Mouse (Mus musculus): Measurements from ENCODE around the gene Cfap54. TPM values are rescaled to one million over a fixed set of nuclear protein-coding genes. Genes with fewer than 3 reads are reported as not detected.

The Cfap54 gene
- polyA plus RNA-seq, 2 experiments = 0.25 to 0.35 TPM

DNA sequence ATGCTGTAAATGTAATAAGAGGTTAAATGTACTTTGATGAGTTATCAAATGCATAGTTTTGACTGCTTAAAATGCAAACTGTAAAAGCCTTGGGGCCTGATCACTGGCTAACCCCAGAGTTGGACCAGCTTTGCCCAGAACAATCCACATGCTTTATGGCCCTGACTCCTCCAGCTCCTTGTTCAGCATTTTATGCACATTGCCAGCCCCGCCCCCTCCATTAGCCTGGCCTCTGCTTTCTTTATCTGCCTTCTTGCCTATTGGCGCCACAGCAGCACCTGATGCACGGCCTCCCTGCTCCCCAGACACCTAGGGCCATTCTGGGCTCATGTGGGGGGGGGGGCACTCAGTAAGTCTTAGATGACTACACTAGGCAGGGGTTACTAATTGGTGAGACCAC, 17.8 kb downstream of the Cfap54 start:
- ATAC-seq (ENCODE audit: low FRiP score, low read depth) = no peak
- no peak for TF ChIP-seq POLR2A (IDR thresholded peaks at IDR 0.05; ENCODE audit: borderline replicate concordance, extremely low read depth, insufficient read depth, insufficient read length)

GRCm38 (mm10) chr10:93062395-93062794, 19.0 kb downstream of the Cfap54 start:
- DNase-seq (ENCODE audit: low spot score) = no peak
- H3K27ac ChIP-seq (replicated peaks; ENCODE audit: low read depth, low read length) = no peak overlapping the region
- no peak overlapping the region for H3K4me2 ChIP-seq (replicated peaks; ENCODE audit: low read depth, low read length, severe bottlenecking)
- no peaks in the 10 kb centered on the region for H3K4me1 ChIP-seq (ENCODE audit: control insufficient read depth, insufficient read depth, low read length)
- TF ChIP-seq POLR2A (IDR thresholded peaks at IDR 0.05; ENCODE audit: borderline replicate concordance, extremely low read depth, insufficient read depth, insufficient read length) = no peak
- H3K36me3 ChIP-seq (ENCODE audit: control insufficient read depth, insufficient read depth, low read length) = no peaks in the 10 kb centered on the region
- 82% methylated on average over 4 of the region's 4 CpGs for WGBS
- H3K9me3 ChIP-seq (ENCODE audit: control insufficient read depth, low read length) = no peaks in the 10 kb centered on the region
- no peak overlapping the region for H3K9ac ChIP-seq (ENCODE audit: low read depth, low read length, severe bottlenecking)
- ATAC-seq (ENCODE audit: low FRiP score, low read depth) = no peak
- no peak overlapping the region for H3K4me3 ChIP-seq (replicated peaks; ENCODE audit: low read length)
- H3K27me3 ChIP-seq (ENCODE audit: control insufficient read depth, insufficient read depth, low read length) = no peaks in the 10 kb centered on the region

More for the DNA sequence above, 17.8 kb downstream of the Cfap54 start:
- Histone ChIP-seq H3K9me3 (ENCODE audit: control insufficient read depth, low read length) (no peaks in the 10 kb centered on the region), H3K9ac (ENCODE audit: low read depth, low read length, severe bottlenecking) (no peak overlapping the region), H3K27ac (replicated peaks; ENCODE audit: low read depth, low read length) (no peak overlapping the region), H3K36me3 (ENCODE audit: control insufficient read depth, insufficient read depth, low read length) (no peaks in the 10 kb centered on the region), H3K4me3 (replicated peaks; ENCODE audit: low read length) (no peak overlapping the region), H3K4me2 (replicated peaks; ENCODE audit: low read depth, low read length, severe bottlenecking) (no peak overlapping the region), H3K4me1 (ENCODE audit: control insufficient read depth, insufficient read depth, low read length) (no peaks in the 10 kb centered on the region), H3K27me3 (ENCODE audit: control insufficient read depth, insufficient read depth, low read length) (no peaks in the 10 kb centered on the region)
- 56% methylated on average over 3 of the region's 3 CpGs for WGBS
- no peak for DNase-seq (ENCODE audit: low spot score)

GRCm38 (mm10) chr10:93053867-93054266, 27.6 kb downstream of the Cfap54 start:
- H3K4me2 ChIP-seq (replicated peaks; ENCODE audit: low read depth, low read length, severe bottlenecking) = no peak overlapping the region
- ATAC-seq (ENCODE audit: low FRiP score, low read depth) (no peak), DNase-seq (ENCODE audit: low spot score) (no peak)
- 82% methylated on average over 6 of the region's 6 CpGs for WGBS
- no peak overlapping the region for H3K27ac ChIP-seq (replicated peaks; ENCODE audit: low read depth, low read length)
- no peaks in the 10 kb centered on the region for H3K9me3 ChIP-seq (ENCODE audit: control insufficient read depth, low read length)
- TF ChIP-seq POLR2A (IDR thresholded peaks at IDR 0.05; ENCODE audit: borderline replicate concordance, extremely low read depth, insufficient read depth, insufficient read length) = no peak
- no peak overlapping the region for H3K4me3 ChIP-seq (replicated peaks; ENCODE audit: low read length)
- H3K36me3 ChIP-seq (ENCODE audit: control insufficient read depth, insufficient read depth, low read length) = no peaks in the 10 kb centered on the region
- H3K9ac ChIP-seq (ENCODE audit: low read depth, low read length, severe bottlenecking) = no peak overlapping the region
- no peaks in the 10 kb centered on the region for H3K27me3 ChIP-seq (ENCODE audit: control insufficient read depth, insufficient read depth, low read length)
- no peaks in the 10 kb centered on the region for H3K4me1 ChIP-seq (ENCODE audit: control insufficient read depth, insufficient read depth, low read length)

GRCm38 (mm10) chr10:93053315-93053714, 28.1 kb downstream of the Cfap54 start:
- Histone ChIP-seq H3K9me3 (ENCODE audit: control insufficient read depth, low read length) (no peaks in the 10 kb centered on the region), H3K4me3 (replicated peaks; ENCODE audit: low read length) (no peak overlapping the region), H3K9ac (ENCODE audit: low read depth, low read length, severe bottlenecking) (no peak overlapping the region), H3K27ac (replicated peaks; ENCODE audit: low read depth, low read length) (no peak overlapping the region), H3K4me2 (replicated peaks; ENCODE audit: low read depth, low read length, severe bottlenecking) (no peak overlapping the region), H3K27me3 (ENCODE audit: control insufficient read depth, insufficient read depth, low read length) (no peaks in the 10 kb centered on the region), H3K36me3 (ENCODE audit: control insufficient read depth, insufficient read depth, low read length) (no peaks in the 10 kb centered on the region), H3K4me1 (ENCODE audit: control insufficient read depth, insufficient read depth, low read length) (no peaks in the 10 kb centered on the region)
- no peak for TF ChIP-seq POLR2A (IDR thresholded peaks at IDR 0.05; ENCODE audit: borderline replicate concordance, extremely low read depth, insufficient read depth, insufficient read length)
- no peak for DNase-seq (ENCODE audit: low spot score)
- no peak for ATAC-seq (ENCODE audit: low FRiP score, low read depth)
- WGBS = 80% methylated on average over 4 of the region's 4 CpGs

- Histone ChIP-seq H3K9me3 (ENCODE audit: control insufficient read depth, low read length) (no peaks in the 10 kb centered on the region), H3K36me3 (ENCODE audit: control insufficient read depth, insufficient read depth, low read length) (no peaks in the 10 kb centered on the region), H3K9ac (ENCODE audit: low read depth, low read length, severe bottlenecking) (peak overlapping the region; percentile 35; the same call in 1 of the 2 replicates), H3K27me3 (ENCODE audit: control insufficient read depth, insufficient read depth, low read length) (no peaks in the 10 kb centered on the region), H3K4me2 (replicated peaks; ENCODE audit: low read depth, low read length, severe bottlenecking) (peak overlapping the region; percentile 48), H3K4me3 (replicated peaks; ENCODE audit: low read length) (0 out of 2 replicates have a peak overlapping the region, but pooled peaks have one; percentile 13), H3K27ac (replicated peaks; ENCODE audit: low read depth, low read length) (no peak overlapping the region), H3K4me1 (ENCODE audit: control insufficient read depth, insufficient read depth, low read length) (no peaks in the 10 kb centered on the region)
- DNase-seq (ENCODE audit: low spot score) (peak; percentile 89), ATAC-seq (ENCODE audit: low FRiP score, low read depth) (peak; percentile 87)
- 35% methylated on average over 13 of the region's 13 CpGs for WGBS
- TF ChIP-seq POLR2A (IDR thresholded peaks at IDR 0.05; ENCODE audit: borderline replicate concordance, extremely low read depth, insufficient read depth, insufficient read length) = no peak
These were observed 30.2 kb downstream of the Cfap54 start for GRCm38 (mm10) chr10:93051016-93051726.
